Mouse (Mus musculus): ENCODE measurements at regions not wholly inside any gene's neighbourhood (a gene's known extent, or its start where the extent isn't known, plus 50 kb on each side); places are given as distances from the start of the nearest gene placed in this dataset.

DNA sequence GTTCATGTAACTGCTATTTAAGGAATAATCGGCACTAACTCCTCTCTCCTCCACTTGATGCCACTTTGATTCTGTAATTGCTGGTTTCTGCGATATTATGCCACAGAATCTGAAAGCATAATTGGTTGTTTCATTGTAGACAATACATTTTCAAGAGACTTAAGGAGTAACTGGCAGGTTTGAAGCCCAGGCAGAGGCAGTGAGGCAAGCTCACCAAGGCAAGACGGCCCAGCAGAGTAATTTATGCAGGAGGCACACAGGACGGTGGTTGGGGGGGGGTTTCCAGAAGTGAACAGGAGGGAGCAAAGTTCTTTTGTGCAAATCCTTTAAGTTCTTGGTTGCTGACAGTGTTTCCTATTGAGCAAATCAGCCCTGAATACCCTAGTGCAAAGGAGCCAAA is 249.6 kb downstream of the Drd1 start:
- Histone ChIP-seq H3K9ac (no peak overlapping the region), H3K4me3 (replicated peaks) (no peak overlapping the region), H3K4me1 (replicated peaks) (no peaks in the 10 kb centered on the region), H3K27ac (replicated peaks) (no peak overlapping the region), H3K9me3 (replicated peaks) (no peaks in the 10 kb centered on the region), H3K27me3 (0 out of 2 replicates have a peak, but pooled peaks cover 9% of the 10 kb centered on the region), H3K4me2 (no peak overlapping the region), H3K36me3 (replicated peaks) (no peaks in the 10 kb centered on the region)
- WGBS (ENCODE audit: insufficient replicate concordance), result 62% methylated on average over 4 of the region's 4 CpGs
- ATAC-seq (ENCODE audit: insufficient read depth), result no peak

DNA sequence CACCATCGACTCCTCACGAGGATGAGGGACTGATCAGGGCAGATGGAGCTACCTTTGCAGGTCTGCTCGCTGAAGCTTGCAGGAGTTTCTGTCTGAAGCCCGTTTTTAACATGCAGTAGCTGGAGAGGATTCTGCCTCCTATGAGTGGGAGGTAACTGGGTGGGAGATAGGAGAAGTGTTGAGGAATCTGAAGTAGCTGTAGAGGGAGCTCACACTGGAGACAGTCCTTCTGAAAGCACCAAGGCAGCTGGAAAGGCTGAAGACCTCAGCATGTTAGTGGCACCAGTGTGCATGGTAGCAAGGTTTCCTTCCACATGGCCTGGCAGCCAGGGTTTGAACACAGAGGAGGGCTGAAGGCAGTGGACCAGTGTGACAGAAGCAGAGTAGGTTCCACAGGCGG is 254.5 kb downstream of the Drd1 start:
- no peak overlapping the region for H3K9ac ChIP-seq
- no peaks in the 10 kb centered on the region for H3K36me3 ChIP-seq (replicated peaks)
- no peak overlapping the region for H3K4me2 ChIP-seq
- no peaks in the 10 kb centered on the region for H3K27me3 ChIP-seq
- no peaks in the 10 kb centered on the region for H3K9me3 ChIP-seq (replicated peaks)
- no peak overlapping the region for H3K4me3 ChIP-seq (replicated peaks)
- no peaks in the 10 kb centered on the region for H3K4me1 ChIP-seq (replicated peaks)
- H3K27ac ChIP-seq (replicated peaks), result no peak overlapping the region
- WGBS (ENCODE audit: insufficient replicate concordance), result 56% methylated on average over 5 of the region's 5 CpGs
- no peak for ATAC-seq (ENCODE audit: insufficient read depth)

DNA sequence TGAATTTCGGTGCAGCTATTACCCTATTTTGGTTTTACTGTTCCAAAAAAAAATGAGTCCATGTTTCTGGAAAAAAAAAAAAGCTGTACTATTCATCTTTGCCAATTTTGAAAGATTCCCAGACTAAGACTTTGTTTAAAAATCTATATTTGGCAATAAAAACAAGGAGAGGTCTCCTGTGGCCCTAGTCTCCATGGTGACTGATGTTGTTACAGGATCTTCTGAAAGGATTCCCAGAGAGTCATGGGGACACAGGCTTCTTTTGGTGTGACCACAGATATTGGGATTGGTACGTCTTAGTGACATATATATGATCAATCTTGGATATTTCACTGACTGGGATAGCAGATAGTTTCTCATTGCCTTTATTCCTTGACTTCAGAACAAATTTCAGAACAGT is 266.7 kb downstream of the Drd1 start:
- no peak for ATAC-seq (ENCODE audit: insufficient read depth)
- H3K27me3 ChIP-seq, result no peaks in the 10 kb centered on the region
- H3K9me3 ChIP-seq (replicated peaks), result no peaks in the 10 kb centered on the region
- H3K4me1 ChIP-seq (replicated peaks), result no peaks in the 10 kb centered on the region
- no peaks in the 10 kb centered on the region for H3K36me3 ChIP-seq (replicated peaks)
- H3K4me3 ChIP-seq (replicated peaks), result no peak overlapping the region
- H3K27ac ChIP-seq (replicated peaks), result no peak overlapping the region
- 48% methylated on average over 2 of the region's 2 CpGs for WGBS (ENCODE audit: insufficient replicate concordance)
- no peak overlapping the region for H3K9ac ChIP-seq
- H3K4me2 ChIP-seq, result no peak overlapping the region

DNA sequence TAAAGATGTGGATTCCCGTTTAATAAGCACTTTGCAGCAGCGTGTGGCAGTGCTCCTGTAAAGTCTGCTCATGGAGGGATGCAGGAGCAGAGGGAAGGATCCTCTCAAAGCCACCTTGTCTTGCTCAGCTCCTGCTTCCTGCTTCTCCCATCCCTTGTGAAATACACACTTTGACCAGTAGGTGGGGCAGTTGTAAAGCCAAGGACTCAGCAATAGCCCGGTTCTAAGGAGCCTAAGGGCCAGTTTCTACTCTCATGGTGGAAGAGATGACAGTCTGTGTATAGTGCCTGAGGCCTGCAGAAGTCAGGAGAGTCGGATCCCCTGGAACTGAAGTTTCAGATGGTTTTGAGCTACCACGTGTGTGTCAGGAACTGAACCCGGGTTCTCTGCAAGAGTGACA is 272.0 kb downstream of the Drd1 start:
- H3K9me3 ChIP-seq (replicated peaks), result no peaks in the 10 kb centered on the region
- H3K27ac ChIP-seq (replicated peaks), result no peak overlapping the region
- H3K27me3 ChIP-seq, result no peaks in the 10 kb centered on the region
- H3K4me1 ChIP-seq (replicated peaks), result no peaks in the 10 kb centered on the region
- no peak overlapping the region for H3K9ac ChIP-seq
- WGBS (ENCODE audit: insufficient replicate concordance), result 14% methylated on average over 6 of the region's 6 CpGs
- no peak overlapping the region for H3K4me3 ChIP-seq (replicated peaks)
- H3K4me2 ChIP-seq, result no peak overlapping the region
- no peak for ATAC-seq (ENCODE audit: insufficient read depth)
- no peaks in the 10 kb centered on the region for H3K36me3 ChIP-seq (replicated peaks)

DNA sequence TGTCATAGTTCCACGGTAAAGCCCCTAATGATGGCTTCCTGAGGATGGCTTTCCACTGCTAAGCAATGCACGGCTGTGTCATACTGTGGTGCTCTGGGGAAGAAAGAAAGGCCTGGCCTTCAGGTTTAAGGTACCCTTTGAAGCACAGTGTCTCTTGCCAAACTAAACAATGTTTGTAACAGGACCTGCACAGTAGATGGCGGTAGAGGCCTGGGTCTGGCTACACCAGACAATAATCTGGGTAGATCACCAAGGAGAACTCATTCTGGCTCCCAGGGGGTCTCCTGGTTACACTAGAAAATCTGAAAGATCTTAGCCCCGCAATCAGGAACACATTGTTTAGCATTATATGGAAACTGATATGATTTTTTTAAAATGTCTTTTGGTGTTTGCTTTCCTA is 276.4 kb downstream of the Drd1 start:
- Histone ChIP-seq H3K9ac (no peak overlapping the region), H3K9me3 (replicated peaks) (no peaks in the 10 kb centered on the region), H3K4me3 (replicated peaks) (no peak overlapping the region), H3K36me3 (replicated peaks) (no peaks in the 10 kb centered on the region), H3K4me1 (replicated peaks) (no peaks in the 10 kb centered on the region), H3K27ac (replicated peaks) (no peak overlapping the region), H3K27me3 (no peaks in the 10 kb centered on the region), H3K4me2 (no peak overlapping the region)
- WGBS (ENCODE audit: insufficient replicate concordance), result 43% methylated on average over 4 of the region's 4 CpGs
- no peak for ATAC-seq (ENCODE audit: insufficient read depth)

DNA sequence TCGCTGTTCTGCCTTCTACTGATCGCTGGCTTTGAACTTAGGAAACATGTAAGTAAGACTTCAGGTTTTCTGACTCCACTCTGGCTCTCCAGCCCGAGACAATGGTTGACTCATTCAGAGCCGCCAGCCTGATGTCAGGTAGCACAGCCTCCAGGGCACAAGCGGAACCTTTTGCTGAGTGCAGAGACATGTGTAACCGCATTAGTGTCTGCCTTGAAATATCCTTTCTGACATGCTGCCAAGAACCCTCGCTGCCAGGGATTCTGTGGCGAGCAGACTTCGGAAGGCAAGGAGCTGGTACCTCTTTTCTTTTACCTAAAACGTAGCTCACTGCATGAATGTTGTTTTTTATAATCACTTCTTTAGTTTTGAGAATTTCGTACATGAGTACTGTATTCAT is 279.1 kb downstream of the Drd1 start:
- 72% methylated on average over 11 of the region's 11 CpGs for WGBS (ENCODE audit: insufficient replicate concordance)

DNA sequence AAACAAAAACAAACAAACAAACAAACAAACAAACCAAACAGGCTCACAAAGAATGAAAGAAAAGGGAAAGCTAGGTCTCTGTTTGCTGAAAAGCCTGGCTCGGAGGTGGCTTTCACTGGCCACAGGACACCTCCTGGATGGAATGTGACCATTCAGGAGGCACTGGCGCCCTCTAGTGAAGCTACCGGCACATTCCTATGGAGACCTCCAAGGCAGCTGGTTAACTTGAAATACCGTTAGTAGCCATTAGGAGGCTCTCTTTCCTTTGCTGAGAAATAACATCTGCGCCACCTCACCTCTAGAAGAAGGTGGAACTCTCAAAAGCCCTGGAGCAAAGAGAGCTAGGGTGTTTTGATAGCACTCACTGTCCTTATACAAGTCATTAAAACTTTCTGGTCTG is 279.8 kb downstream of the Drd1 start:
- H3K4me2 ChIP-seq, result no peak overlapping the region
- ATAC-seq (ENCODE audit: insufficient read depth), result no peak
- no peaks in the 10 kb centered on the region for H3K27me3 ChIP-seq
- no peak overlapping the region for H3K27ac ChIP-seq (replicated peaks)
- no peak overlapping the region for H3K4me3 ChIP-seq (replicated peaks)
- no peak overlapping the region for H3K9ac ChIP-seq
- H3K9me3 ChIP-seq (replicated peaks), result no peaks in the 10 kb centered on the region
- no peaks in the 10 kb centered on the region for H3K4me1 ChIP-seq (replicated peaks)
- no peaks in the 10 kb centered on the region for H3K36me3 ChIP-seq (replicated peaks)
- 31% methylated on average over 5 of the region's 5 CpGs for WGBS (ENCODE audit: insufficient replicate concordance)

More for the DNA sequence above, 279.1 kb downstream of the Drd1 start:
- H3K4me2 ChIP-seq, result no peak overlapping the region
- H3K27me3 ChIP-seq, result no peaks in the 10 kb centered on the region
- ATAC-seq (ENCODE audit: insufficient read depth), result no peak
- H3K4me3 ChIP-seq (replicated peaks), result no peak overlapping the region
- H3K4me1 ChIP-seq (replicated peaks), result no peaks in the 10 kb centered on the region
- no peak overlapping the region for H3K9ac ChIP-seq
- H3K27ac ChIP-seq (replicated peaks), result no peak overlapping the region
- no peaks in the 10 kb centered on the region for H3K9me3 ChIP-seq (replicated peaks)
- no peaks in the 10 kb centered on the region for H3K36me3 ChIP-seq (replicated peaks)

DNA sequence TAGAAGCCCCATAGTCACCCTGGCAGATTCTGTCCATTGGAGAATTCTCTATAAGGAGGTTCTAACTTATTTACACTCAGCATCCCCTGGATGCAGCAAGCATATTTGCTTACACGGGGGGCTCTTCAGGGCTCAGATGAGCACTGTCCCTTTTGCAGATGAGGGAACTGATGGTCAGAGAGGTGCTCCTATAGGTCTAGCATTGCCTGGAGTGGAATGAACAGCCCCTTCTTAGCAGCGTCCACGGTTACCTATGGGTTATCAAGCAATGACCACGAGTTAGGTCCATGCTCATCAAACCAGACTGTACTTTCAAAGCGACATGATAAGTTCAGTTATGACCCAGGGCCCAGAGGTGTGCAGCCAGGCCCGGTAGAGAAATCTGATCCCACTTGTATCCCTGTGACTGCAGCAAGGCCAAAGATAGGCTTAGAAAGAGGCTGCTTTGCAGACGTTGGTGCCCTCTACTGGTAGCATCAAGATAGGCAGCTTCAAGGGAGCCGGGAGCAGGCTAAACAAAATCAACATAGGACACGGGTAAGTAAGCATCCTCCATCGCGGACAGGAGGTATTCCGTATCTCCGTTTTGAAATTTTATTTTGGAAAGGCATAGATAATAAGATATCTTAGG is 290.8 kb downstream of the Drd1 start:
- H3K4me1 ChIP-seq (replicated peaks), result no peaks in the 10 kb centered on the region
- no peak for ATAC-seq (ENCODE audit: insufficient read depth)
- H3K9ac ChIP-seq, result no peak overlapping the region
- H3K27ac ChIP-seq (replicated peaks), result no peak overlapping the region
- H3K36me3 ChIP-seq (replicated peaks), result no peaks in the 10 kb centered on the region
- no peak overlapping the region for H3K4me3 ChIP-seq (replicated peaks)
- no peak overlapping the region for H3K4me2 ChIP-seq
- H3K27me3 ChIP-seq, result no peaks in the 10 kb centered on the region
- no peaks in the 10 kb centered on the region for H3K9me3 ChIP-seq (replicated peaks)
- WGBS (ENCODE audit: insufficient replicate concordance), result 22% methylated on average over 13 of the region's 13 CpGs

DNA sequence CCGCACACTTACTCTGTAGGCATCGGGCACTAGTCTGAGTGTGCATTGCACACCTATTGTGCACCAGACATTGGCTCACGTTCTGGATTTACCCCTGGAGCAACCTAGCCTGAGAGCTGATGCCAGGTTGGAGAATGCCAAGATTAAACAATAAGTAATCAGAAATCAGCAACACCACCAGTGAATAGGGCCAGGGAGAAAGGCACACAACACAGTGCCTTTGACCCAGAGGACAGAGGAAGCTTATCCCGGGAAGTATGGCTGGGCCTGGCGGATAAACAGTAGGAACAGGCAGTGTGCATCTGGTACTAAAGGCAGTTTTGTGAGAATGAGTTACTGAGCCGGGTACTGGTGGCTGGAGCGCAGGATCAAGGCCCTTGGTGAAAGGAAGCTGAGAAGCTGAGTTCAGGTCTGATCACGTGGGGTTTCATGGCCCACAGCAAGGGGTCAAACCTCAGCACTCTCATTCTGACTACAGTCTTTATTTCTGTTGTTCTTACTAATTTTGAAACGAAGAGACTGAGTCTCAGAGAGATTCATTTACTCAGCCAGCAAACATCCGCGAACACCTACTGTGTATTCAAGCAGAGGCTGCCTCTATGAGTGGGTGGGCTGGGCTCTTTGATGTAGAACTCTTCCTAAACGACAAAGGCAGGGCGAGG is 284.8 kb upstream of the Msx2 start:
- no peaks in the 10 kb centered on the region for H3K9me3 ChIP-seq (replicated peaks)
- H3K27ac ChIP-seq (replicated peaks), result no peak overlapping the region
- no peaks in the 10 kb centered on the region for H3K27me3 ChIP-seq
- no peak overlapping the region for H3K4me3 ChIP-seq (replicated peaks)
- no peak overlapping the region for H3K4me2 ChIP-seq
- H3K4me1 ChIP-seq (replicated peaks), result no peaks in the 10 kb centered on the region
- no peak overlapping the region for H3K9ac ChIP-seq
- WGBS (ENCODE audit: insufficient replicate concordance), result 52% methylated on average over 13 of the region's 13 CpGs
- ATAC-seq (ENCODE audit: insufficient read depth), result no peak
- H3K36me3 ChIP-seq (replicated peaks), result no peaks in the 10 kb centered on the region

DNA sequence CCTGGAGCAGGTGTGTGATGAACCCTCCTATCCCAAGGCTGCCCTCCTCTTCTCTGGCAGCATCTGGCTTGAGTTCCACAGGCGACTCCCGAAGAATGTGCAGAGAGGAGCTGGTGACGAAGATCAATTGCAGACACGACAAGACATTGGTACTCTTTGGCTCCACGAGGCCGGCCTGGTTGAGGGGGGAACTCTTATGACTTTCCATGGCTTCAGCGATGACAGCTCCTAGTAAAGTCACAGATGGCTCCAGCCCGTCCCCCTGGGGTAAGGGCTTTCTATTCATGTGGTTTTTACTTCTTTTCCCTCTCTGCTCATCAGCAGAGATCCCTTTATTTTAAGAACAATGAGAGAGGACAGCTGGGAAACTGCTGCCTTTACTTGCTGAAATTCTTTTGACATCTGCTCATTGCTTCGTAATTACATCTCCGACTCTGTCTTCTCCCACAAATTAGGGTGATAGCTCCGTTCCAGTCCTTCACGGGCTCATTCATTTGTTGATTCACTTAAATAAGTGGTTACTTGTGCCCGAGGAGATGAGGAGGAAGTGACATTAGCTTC is 284.2 kb upstream of the Msx2 start:
- Histone ChIP-seq H3K4me1 (replicated peaks) (no peaks in the 10 kb centered on the region), H3K4me3 (replicated peaks) (no peak overlapping the region), H3K27ac (replicated peaks) (no peak overlapping the region), H3K4me2 (no peak overlapping the region), H3K36me3 (replicated peaks) (no peaks in the 10 kb centered on the region), H3K27me3 (no peaks in the 10 kb centered on the region), H3K9me3 (replicated peaks) (no peaks in the 10 kb centered on the region), H3K9ac (no peak overlapping the region)
- WGBS (ENCODE audit: insufficient replicate concordance), result 56% methylated on average over 13 of the region's 13 CpGs
- no peak for ATAC-seq (ENCODE audit: insufficient read depth)

DNA sequence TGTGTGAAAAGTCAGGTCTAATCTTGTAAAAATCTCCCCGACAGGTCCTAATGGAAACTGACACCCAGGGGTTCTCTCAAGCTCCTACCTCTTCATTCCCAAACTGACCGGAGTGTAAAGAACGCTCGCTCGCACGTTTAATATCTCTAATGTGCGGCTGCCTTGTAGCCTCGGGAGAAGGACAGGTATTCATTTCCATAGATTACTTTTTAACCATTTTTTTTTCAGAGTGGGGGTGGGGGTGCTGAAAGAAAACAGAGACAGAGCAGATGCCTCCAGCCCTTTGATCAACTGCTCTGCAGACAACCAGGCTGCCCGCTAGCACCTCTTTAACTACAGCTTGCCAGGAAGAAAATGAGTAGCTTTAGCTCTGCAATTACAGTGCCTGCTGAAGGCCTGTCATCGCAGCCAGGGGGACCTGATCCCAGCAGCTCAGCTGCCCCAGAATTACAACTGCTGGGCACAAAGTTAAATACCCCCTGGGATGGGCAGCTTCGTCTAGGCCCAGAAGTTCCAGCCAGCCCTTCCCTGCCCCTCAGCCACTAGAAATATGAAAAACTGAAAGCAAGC is 282.3 kb upstream of the Msx2 start:
- H3K4me3 ChIP-seq (replicated peaks), result no peak overlapping the region
- no peak overlapping the region for H3K4me2 ChIP-seq
- 48% methylated on average over 11 of the region's 11 CpGs for whole genome bisulfite sequencing (ENCODE audit: insufficient replicate concordance)
- H3K27ac ChIP-seq (replicated peaks), result no peak overlapping the region
- no peaks in the 10 kb centered on the region for H3K36me3 ChIP-seq (replicated peaks)
- no peak overlapping the region for H3K9ac ChIP-seq
- no peaks in the 10 kb centered on the region for H3K4me1 ChIP-seq (replicated peaks)
- no peak for ATAC-seq (ENCODE audit: insufficient read depth)
- H3K27me3 ChIP-seq, result no peaks in the 10 kb centered on the region
- no peaks in the 10 kb centered on the region for H3K9me3 ChIP-seq (replicated peaks)
